Mouse (Mus musculus): ENCODE measurements at regions not wholly inside any gene's neighbourhood (a gene's known extent, or its start where the extent isn't known, plus 50 kb on each side); places are given as distances from the start of the nearest gene placed in this dataset.

DNA sequence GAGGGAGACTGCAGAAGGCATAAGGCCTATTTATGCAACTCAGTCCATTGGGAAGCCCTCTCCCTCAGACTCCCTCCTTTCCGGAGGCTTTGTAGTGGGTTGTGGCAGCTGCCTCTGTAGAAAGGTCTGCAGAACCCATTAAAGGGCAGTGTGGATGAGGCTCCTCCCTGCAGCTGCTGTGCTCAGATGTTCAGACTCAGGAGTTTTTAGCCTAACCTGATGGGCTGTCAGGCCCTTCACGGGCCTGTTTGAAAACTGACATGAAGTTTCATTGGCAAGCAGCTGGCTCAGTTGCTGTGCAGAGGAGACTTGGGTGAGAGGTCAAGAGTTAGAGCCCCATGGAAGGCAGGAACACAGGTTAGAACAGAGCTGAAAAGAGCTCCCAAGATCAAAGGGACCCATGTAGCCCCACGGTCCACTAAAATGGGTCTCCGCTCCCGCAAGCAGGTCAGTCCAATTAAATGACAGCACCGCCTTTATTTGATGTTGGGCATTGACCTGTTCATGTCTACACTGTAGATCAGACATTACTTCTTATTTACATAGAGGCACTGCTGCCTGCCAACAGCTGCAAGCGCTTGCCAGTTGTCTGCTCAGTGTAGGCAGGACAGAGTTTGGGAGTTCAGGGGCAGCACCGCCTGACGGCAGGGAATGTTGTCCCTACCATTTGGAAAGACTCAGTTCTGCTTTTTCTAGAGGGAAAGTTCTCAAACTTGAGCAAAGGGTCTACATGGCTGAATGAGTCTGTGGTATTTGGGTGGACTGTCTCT is 53.8 kb upstream of the Usp46 start:
- no peak for DNase-seq (ENCODE audit: low spot score)

DNA sequence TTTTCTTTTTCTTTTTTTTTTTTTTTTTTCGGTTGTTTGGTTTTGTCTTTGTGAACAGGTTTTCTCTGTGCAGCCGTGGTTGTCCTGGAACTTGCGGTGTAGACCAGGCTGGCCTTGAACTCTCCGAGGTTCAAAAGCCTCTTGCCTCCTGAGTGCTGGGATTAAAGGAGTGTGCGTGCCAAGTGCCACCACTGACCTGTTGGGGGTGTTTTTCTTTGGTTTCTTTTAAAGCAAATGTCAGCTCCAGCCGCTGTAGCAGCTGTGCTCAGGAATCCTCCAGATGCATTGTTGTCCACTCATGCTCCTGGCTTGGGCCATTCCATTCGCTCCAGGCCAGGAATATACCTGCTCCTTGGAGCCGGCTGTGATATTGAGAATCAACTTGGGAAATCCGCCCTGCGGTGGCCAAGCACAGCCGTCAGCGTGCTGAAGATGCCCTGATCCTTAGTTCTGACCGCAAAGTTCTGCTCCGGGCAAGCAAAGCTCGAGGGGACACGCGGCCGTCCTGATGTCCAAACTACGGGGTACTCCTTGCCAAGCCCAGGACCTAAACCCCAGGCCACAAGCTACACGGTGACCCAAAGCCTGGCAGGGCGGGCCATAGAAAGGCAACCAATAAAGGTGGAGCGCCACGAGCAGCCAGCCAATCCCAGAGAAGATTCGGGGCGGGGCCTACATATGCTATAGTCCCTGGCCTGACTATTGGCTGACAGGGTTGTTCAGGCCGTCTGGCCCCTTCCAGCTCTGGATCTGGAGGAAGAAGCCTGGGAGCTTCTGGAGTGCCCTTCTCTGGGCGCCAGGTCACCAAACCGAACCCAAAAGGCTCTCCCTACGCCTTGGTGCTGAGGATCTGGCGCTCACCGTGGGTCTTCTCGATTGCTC is 58.0 kb upstream of the Usp46 start:
- peak; percentile 87 for DNase-seq (ENCODE audit: low spot score)

DNA sequence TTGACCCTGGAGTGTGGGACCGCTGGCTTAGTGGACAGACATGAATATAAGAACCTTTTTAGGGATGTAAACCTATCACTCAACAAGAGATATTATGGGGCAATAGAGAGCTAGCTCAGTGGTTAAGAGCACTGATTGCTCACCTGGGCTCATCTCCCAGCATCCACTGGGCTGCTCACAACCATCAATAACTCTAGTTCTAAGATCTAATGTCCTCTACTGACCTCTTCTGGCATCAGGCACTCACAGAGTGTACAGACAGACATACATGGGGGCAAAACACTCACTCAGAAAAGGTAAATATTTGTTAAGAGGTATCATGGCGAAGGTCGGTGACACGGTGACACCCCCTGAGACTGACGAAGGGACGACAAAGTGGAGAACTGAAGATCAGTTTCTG is 59.3 kb upstream of the Usp46 start:
- no peak for DNase-seq (ENCODE audit: low spot score)

DNA sequence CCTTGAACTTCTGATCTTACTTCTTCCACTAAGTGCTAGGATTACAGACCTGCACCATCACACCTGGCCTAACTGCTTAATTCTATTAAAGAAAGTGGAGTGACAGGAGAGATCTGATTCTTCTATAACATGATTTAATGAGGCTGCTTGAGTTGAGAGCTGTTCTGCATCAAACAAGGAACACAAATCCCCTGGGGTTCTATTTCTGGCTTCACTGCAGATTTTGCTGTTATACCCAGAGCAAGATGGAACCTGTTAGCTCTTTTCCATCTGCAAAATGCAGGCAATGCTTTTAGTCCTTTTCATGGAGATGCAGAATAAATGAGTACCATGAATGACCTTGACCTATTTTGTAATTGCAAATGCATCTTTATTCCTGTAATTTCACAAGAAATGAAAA is 61.4 kb upstream of the Usp46 start:
- no peak for DNase-seq (ENCODE audit: low spot score)

DNA sequence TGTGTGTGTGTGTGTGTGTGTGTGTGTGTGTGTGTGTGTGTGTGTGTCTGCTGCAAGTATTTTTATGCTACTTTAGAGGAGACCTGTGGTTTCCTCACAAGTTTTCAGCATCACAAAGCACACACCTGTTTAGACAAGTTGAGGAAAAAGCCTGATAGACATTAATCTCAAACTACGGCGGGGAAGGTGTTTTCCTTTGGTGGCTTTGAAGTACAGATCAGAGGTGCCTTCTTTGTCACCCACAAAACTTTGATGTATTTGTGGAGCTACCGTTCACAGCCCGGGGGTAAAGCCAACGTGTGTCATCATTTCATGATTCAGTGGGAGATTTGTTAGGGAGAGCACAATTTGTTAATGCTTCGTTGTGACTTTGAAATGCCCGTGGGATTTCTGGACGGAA is 62.4 kb upstream of the Rasl11b start:
- DNase-seq (ENCODE audit: low spot score) = no peak

DNA sequence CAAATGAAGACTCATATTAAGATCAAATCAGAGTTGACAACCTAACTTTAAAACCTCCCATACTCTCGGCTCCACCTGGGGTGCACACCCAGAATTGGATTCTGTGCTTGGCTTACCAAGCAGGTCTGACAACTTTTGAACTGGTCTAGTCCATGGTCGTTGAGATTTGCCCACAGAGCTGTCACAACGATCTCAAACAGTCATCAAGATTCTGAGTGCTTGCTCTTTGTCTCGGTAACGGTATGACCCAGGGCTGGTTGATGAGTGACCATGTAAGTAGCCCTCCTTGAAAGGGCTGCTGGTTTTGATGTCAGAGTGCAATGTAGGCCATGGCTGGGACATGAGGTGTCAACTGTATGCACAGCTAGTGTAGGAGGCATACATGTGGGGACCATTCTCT is 58.7 kb upstream of the Rasl11b start:
- DNase-seq (ENCODE audit: low spot score) = peak; percentile 33

DNA sequence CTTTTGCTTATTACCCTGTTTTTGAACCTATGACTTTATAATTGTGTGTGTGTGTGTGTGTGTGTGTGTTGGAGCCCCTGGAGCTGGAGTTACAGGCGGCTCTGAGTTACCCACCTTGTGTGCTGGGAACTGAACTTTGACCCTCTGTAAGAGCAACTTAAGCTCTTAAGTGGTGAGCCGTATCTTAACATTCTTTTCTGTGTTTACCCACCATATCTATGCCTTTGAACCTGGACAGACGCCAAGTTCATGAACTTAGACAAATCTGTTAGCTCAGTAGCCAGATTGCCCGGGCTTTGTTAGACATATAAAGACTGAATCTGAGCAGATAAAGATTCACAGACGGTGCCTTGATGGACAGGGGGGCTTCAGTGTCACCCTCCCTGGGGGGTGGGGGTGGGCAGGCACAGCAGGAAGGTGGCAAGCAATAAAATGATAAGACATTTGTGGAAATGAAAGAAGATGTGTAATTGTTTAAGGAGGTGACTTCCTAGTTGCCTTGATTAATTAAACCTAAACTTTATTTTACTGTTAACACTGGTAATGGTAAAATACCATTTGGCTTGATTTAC is 58.1 kb upstream of the Rasl11b start:
- DNase-seq (ENCODE audit: low spot score) = peak; percentile 75

DNA sequence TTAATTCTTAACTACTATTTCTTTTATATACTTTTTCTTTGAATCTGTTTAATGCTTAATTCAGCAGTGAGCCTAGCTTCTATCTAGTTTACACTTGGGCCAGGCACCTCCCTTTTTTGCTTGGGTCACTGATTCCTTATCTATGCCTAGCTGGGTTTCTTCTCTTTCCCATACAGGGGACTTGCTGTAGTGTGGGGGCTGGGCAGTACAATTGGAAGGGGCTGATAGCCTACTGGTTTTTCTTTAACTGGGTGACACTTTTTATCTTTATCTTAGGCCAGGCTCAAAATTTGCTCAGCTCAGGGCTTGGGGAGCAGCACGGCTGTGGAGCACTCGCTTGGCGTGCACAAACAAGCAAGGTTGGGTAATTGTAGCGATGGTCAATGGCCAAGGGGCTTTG is 51.1 kb upstream of the Rasl11b start:
- DNase-seq (ENCODE audit: low spot score) = peak; percentile 84

DNA sequence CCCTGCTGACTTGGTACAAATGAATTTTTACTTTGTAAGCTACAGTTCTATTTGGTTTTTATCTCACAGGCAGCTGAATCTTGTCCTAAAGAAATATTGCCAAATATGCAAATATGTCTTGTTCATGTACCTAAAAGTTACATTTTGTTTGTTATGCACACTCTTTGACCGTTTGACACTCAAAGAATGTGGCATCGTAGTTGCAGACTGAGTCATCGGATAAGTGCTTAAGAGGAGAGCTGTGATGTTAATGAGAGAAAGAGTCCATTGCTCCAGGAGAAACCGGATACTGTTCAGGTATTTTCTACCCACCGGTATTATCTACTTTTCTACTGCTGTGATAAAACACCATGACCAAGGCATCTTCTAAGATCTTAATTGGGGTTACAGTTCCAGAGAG is 50.3 kb upstream of the Rasl11b start:
- DNase-seq (ENCODE audit: low spot score) = no peak
